Mouse (Mus musculus) kidney, adult 2 months (tissue): ENCODE results near the gene Zmiz1.

ENCODE experiments used
- CTCF ChIP-seq: fragments of 200-500 bp; conservative IDR thresholded peaks from 2 replicates; pipeline ENCODE4 v1.5.1; 2011; ENCODE audit warnings: low read depth, mild to moderate bottlenecking, control low read depth, low read length, moderate library complexity, mixed read lengths; ENCODE audit not compliant: insufficient read depth, insufficient read length
- POLR2A ChIP-seq: fragments of 200-500 bp; IDR thresholded peaks from one replicate; pipeline ENCODE4 v1.6.1; 2011; ENCODE audit warnings: low read depth, low read length, control low read depth

DNA sequence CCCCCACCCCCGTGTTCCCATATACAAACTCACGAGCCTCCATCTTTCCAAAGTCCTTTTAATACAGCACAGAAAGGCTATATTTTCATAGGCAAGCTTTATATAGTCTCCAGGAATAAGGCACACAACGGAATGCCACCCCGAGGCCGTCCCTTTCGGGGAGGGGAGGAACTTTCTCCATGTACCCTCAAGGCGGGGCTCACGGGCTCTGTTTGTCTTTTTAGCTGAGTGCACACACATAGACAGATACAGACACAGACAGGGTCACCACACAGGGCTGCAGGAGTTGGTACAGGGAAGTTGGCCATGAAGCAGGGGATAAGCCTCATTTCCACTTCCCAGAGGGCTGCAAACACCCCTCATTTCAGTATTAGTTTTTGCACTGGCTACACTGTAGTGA lies 252.6 kb downstream of the Zmiz1 start:
- TF ChIP-seq POLR2A (no peak), CTCF (no peak)
